Mouse (Mus musculus) C2C12 (cell line): ENCODE results near the gene Ccpg1os.

Source experiments
- CTCF ChIP-seq: IDR thresholded peaks from one replicate; pipeline ENCODE4 v1.5.1; 2011; ENCODE audit not compliant: control insufficient read depth, insufficient read depth, insufficient read length
- FOSL1 ChIP-seq: IDR thresholded peaks from one replicate; pipeline ENCODE4 v1.8.0; 2011; ENCODE audit warnings: mild to moderate bottlenecking, low read length; ENCODE audit not compliant: poor library complexity, insufficient read depth, severe bottlenecking
- MAX ChIP-seq: IDR thresholded peaks from one replicate; pipeline ENCODE4 v1.6.1; 2011; ENCODE audit warnings: mild to moderate bottlenecking, control low read depth
- MYOD1 ChIP-seq: IDR thresholded peaks from one replicate; pipeline ENCODE4 v1.6.1; 2011; ENCODE audit warnings: low read depth; ENCODE audit not compliant: control insufficient read depth, insufficient read length
- USF1 ChIP-seq: IDR thresholded peaks from one replicate; pipeline ENCODE4 v1.6.1; 2011; ENCODE audit warnings: low read depth, mild to moderate bottlenecking, control low read depth, moderate library complexity

GRCm38 (mm10) chr9:72936301-72936700, 48.9 kb downstream of the Ccpg1os start:
- TF ChIP-seq CTCF (no peak), MAX (no peak), FOSL1 (no peak), USF1 (no peak), MYOD1 (no peak)
